Mouse (Mus musculus): Measurements from ENCODE around the gene Plekho1. TPM values are rescaled to one million over a fixed set of nuclear protein-coding genes. Genes with fewer than 3 reads are reported as not detected.

The Plekho1 gene
- polyA plus RNA-seq, 1 experiment from 2014 or later, result 6.9 TPM

GRCm38 (mm10) chr3:95944742-95945141 lies 51.1 kb downstream of the Plekho1 start:
- no peak overlapping the region for H3K9ac ChIP-seq
- DNase-seq (no peak), ATAC-seq (ENCODE audit: low read depth) (no peak)
- no peaks in the 10 kb centered on the region for H3K27me3 ChIP-seq
- H3K27ac ChIP-seq, result no peak overlapping the region
- H3K4me1 ChIP-seq (replicated peaks), result peaks cover 10% of the 10 kb centered on the region
- H3K36me3 ChIP-seq, result peaks cover 85% of the 10 kb centered on the region
- no peak overlapping the region for H3K4me2 ChIP-seq
- WGBS (ENCODE audit: insufficient replicate concordance), result 82% methylated on average over 8 of the region's 8 CpGs
- no peak overlapping the region for H3K4me3 ChIP-seq (replicated peaks)
- no peaks in the 10 kb centered on the region for H3K9me3 ChIP-seq (replicated peaks)

- H3K4me1 ChIP-seq (replicated peaks), result no peaks in the 10 kb centered on the region; the same call in 1 of the 2 replicates
- H3K36me3 ChIP-seq, result peaks cover 95% of the 10 kb centered on the region
- H3K9ac ChIP-seq, result no peak overlapping the region
- no peaks in the 10 kb centered on the region for H3K27me3 ChIP-seq
- DNase-seq (no peak), ATAC-seq (ENCODE audit: low read depth) (no peak)
- H3K4me3 ChIP-seq (replicated peaks), result no peak overlapping the region
- WGBS (ENCODE audit: insufficient replicate concordance), result 91% methylated on average over 7 of the region's 7 CpGs
- H3K4me2 ChIP-seq, result no peak overlapping the region
- H3K27ac ChIP-seq, result no peak overlapping the region
- H3K9me3 ChIP-seq (replicated peaks), result no peaks in the 10 kb centered on the region
These were observed 52.6 kb downstream of the Plekho1 start for GRCm38 (mm10) chr3:95943226-95943625.

- DNase-seq, result no peak
- Histone ChIP-seq H3K9ac (no peak overlapping the region), H3K36me3 (peaks cover 95% of the 10 kb centered on the region), H3K9me3 (replicated peaks) (no peaks in the 10 kb centered on the region), H3K27ac (no peak overlapping the region), H3K4me2 (no peak overlapping the region), H3K4me1 (replicated peaks) (no peaks in the 10 kb centered on the region; the same call in 1 of the 2 replicates), H3K4me3 (replicated peaks) (no peak overlapping the region), H3K27me3 (no peaks in the 10 kb centered on the region)
- no peak for ATAC-seq (ENCODE audit: low read depth)
- 72% methylated on average over 6 of the region's 6 CpGs for whole genome bisulfite sequencing (ENCODE audit: insufficient replicate concordance)
These were observed 53.1 kb downstream of the Plekho1 start for GRCm38 (mm10) chr3:95942749-95943148.

- DNase-seq, result peak; percentile 26
- H3K9me3 ChIP-seq (replicated peaks), result no peaks in the 10 kb centered on the region
- WGBS (ENCODE audit: insufficient replicate concordance), result 85% methylated on average over 15 of the region's 15 CpGs
- H3K27me3 ChIP-seq, result no peaks in the 10 kb centered on the region
- H3K4me2 ChIP-seq, result no peak overlapping the region
- ATAC-seq (ENCODE audit: low read depth), result no peak
- H3K27ac ChIP-seq, result no peak overlapping the region
- H3K4me3 ChIP-seq (replicated peaks), result no peak overlapping the region
- H3K9ac ChIP-seq, result no peak overlapping the region
- peaks cover 98% of the 10 kb centered on the region for H3K36me3 ChIP-seq
- no peaks in the 10 kb centered on the region; the same call in 1 of the 2 replicates for H3K4me1 ChIP-seq (replicated peaks)
These were observed 57.0 kb downstream of the Plekho1 start for GRCm38 (mm10) chr3:95938835-95939234.

Other genes with a start within 250 kb of the Plekho1 start
- gene Tars2, start 235.8 kb downstream of the Plekho1 start, polyA plus RNA-seq (2015; fragmentation: Nextera tagmentation; extraction: Ambion mirVana), result 49.4 and 50.4 TPM in 2 replicates
- gene Rprd2, start 177.1 kb downstream of the Plekho1 start, polyA plus RNA-seq (2015; fragmentation: Nextera tagmentation; extraction: Ambion mirVana), result 7.9 and 10.1 TPM in 2 replicates
- 30.7 and 36.6 TPM in 2 replicates for gene Prpf3, start 140.1 kb downstream of the Plekho1 start, polyA plus RNA-seq (2015; fragmentation: Nextera tagmentation; extraction: Ambion mirVana)
- gene Mrps21, start 124.5 kb downstream of the Plekho1 start, polyA plus RNA-seq (2015; fragmentation: Nextera tagmentation; extraction: Ambion mirVana), result 256 and 257 TPM in 2 replicates
- gene Ciart, start 113.8 kb downstream of the Plekho1 start, polyA plus RNA-seq (2015; fragmentation: Nextera tagmentation; extraction: Ambion mirVana), result 0.88 and 1.4 TPM in 2 replicates
- 6.6 and 8.6 TPM in 2 replicates for gene BC028528, start 104.0 kb downstream of the Plekho1 start, polyA plus RNA-seq (2015; fragmentation: Nextera tagmentation; extraction: Ambion mirVana)
- gene Aph1a, start 102.0 kb downstream of the Plekho1 start, polyA plus RNA-seq (2015; fragmentation: Nextera tagmentation; extraction: Ambion mirVana), result 17.1 and 18.5 TPM in 2 replicates
- 10.3 and 10.8 TPM in 2 replicates for gene Car14, start 91.3 kb downstream of the Plekho1 start, polyA plus RNA-seq (2015; fragmentation: Nextera tagmentation; extraction: Ambion mirVana)
- gene Anp32e, start 66.8 kb downstream of the Plekho1 start, polyA plus RNA-seq (2015; fragmentation: Nextera tagmentation; extraction: Ambion mirVana), result 163 and 218 TPM in 2 replicates
- gene Vps45, start 62.5 kb upstream of the Plekho1 start, polyA plus RNA-seq (2015; fragmentation: Nextera tagmentation; extraction: Ambion mirVana), result 17.3 and 17.7 TPM in 2 replicates
- 11.3 and 11.4 TPM in 2 replicates for gene Otud7b, start 108.5 kb upstream of the Plekho1 start, polyA plus RNA-seq (2015; fragmentation: Nextera tagmentation; extraction: Ambion mirVana)
- 1.9 and 2.2 TPM in 2 replicates for gene Mtmr11, start 166.0 kb upstream of the Plekho1 start, polyA plus RNA-seq (2015; fragmentation: Nextera tagmentation; extraction: Ambion mirVana)
- 103 and 110 TPM in 2 replicates for gene Sf3b4, start 176.3 kb upstream of the Plekho1 start, polyA plus RNA-seq (2015; fragmentation: Nextera tagmentation; extraction: Ambion mirVana)
- 0.44 and 0.49 TPM in 2 replicates for gene Sv2a, start 185.2 kb upstream of the Plekho1 start, polyA plus RNA-seq (2015; fragmentation: Nextera tagmentation; extraction: Ambion mirVana)
- gene Bola1, start 223.7 kb upstream of the Plekho1 start, polyA plus RNA-seq (2015; fragmentation: Nextera tagmentation; extraction: Ambion mirVana), result 50.7 and 56.1 TPM in 2 replicates
- gene Hist2h2ab, start 223.9 kb upstream of the Plekho1 start, polyA plus RNA-seq (2015; fragmentation: Nextera tagmentation; extraction: Ambion mirVana), result 0.85 TPM in 1 of 2 replicates, not detected in the other
- 12.9 and 19.8 TPM in 2 replicates for gene Hist2h2ac, start 224.9 kb upstream of the Plekho1 start, polyA plus RNA-seq (2015; fragmentation: Nextera tagmentation; extraction: Ambion mirVana)
- gene Hist2h2be, start 225.1 kb upstream of the Plekho1 start, polyA plus RNA-seq (2015; fragmentation: Nextera tagmentation; extraction: Ambion mirVana), result 5.4 and 7.9 TPM in 2 replicates
- gene Hist2h3c2, start 243.1 kb upstream of the Plekho1 start, polyA plus RNA-seq (2015; fragmentation: Nextera tagmentation; extraction: Ambion mirVana), result 9.8 and 20.7 TPM in 2 replicates
- gene Hist2h2aa2, start 244.3 kb upstream of the Plekho1 start, polyA plus RNA-seq (2015; fragmentation: Nextera tagmentation; extraction: Ambion mirVana), result 53.6 and 86.4 TPM in 2 replicates
- gene Hist2h2aa1, start 249.5 kb upstream of the Plekho1 start, polyA plus RNA-seq (2015; fragmentation: Nextera tagmentation; extraction: Ambion mirVana), result 26.9 and 40.6 TPM in 2 replicates

Data from liver, embryonic 13.5 days (tissue).